Mouse (Mus musculus) C2C12 (cell line): ENCODE data around the gene Ssc4d.

ENCODE experiments used
- CTCF ChIP-seq: IDR thresholded peaks from one replicate; pipeline ENCODE4 v1.5.1; 2011; ENCODE audit not compliant: control insufficient read depth, insufficient read depth, insufficient read length
- USF1 ChIP-seq: IDR thresholded peaks from one replicate; pipeline ENCODE4 v1.6.1; 2011; ENCODE audit warnings: low read depth, mild to moderate bottlenecking, control low read depth, moderate library complexity

- TF ChIP-seq CTCF (no peak), USF1 (no peak)
Measured at GRCm38 (mm10) chr5:135962125-135962491, 12.2 kb downstream of the Ssc4d start.
